20 mouse cellular contexts compared by ENCODE assay signal in the genomic region with DNA sequence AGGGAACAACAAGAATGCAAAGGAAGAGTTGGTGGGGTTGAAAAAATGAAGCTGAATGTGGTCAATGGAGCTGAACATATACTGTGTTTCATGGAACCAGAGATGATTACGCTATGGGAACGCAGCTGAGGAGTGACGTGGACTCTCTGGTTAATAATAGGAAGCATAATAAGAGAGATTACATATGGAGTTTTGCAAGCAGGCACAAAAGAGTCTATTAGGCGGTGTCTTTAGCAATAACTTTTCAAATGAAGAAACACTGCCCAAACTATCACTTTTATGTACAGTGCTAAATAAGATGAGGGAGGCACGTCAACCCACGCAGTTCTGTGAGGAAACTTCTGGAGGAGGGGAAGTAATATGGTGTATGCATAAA.
DNase-seq lines count a peak whose midpoint lies in the region; ATAC-seq lines count a peak whose summit lies in the region.
"Had no signal": no experiment of that assay in that cellular context is flagged by ENCODE, and none has a peak within 500 bp of the region (broad histone marks: within the 10 kb centered on the region; RNA-seq: fewer than 3 reads in every experiment).

No protein-coding gene starts in this region.

- no peak for ATAC-seq in kidney, embryonic 15.5 days (replicated peaks; ENCODE audit: low FRiP score)
- peak; percentile 61 for ATAC-seq in common myeloid progenitor, adult 5-6 weeks (replicated peaks; ENCODE audit: low read depth, poor library complexity, severe bottlenecking)
- peak; percentile 95 for ATAC-seq in megakaryocyte, adult 5-6 weeks (ENCODE audit: poor library complexity, severe bottlenecking)
- ATAC-seq: forebrain, embryonic 14.5 days; liver, postnatal 0 days had no signal

- 73% methylated on average over 6 of the region's 6 CpGs for WGBS in kidney, embryonic 15.5 days

- H3K36me3 ChIP-seq in kidney, embryonic 15.5 days: no peaks in the 10 kb centered on the region
- H3K36me3 ChIP-seq: embryonic facial prominence, embryonic 12.5 days; heart, embryonic 13.5 days; hindbrain, embryonic 13.5 days had no signal

- H3K27ac ChIP-seq in kidney, embryonic 15.5 days: peak overlapping the region; percentile 76
- H3K27ac ChIP-seq: embryonic facial prominence, embryonic 12.5 days; gastrocnemius, adult 2 months; heart, adult 2 months; heart, embryonic 13.5 days; hindbrain, embryonic 13.5 days had no signal

- intact Hi-C loops in left cerebral cortex, postnatal 14 days (cut with DNase I): no loop called here

- H3K4me3 ChIP-seq in kidney, embryonic 15.5 days (replicated peaks): no peak overlapping the region
- H3K4me3 ChIP-seq: embryonic facial prominence, embryonic 12.5 days; gastrocnemius, adult 2 months; heart, adult 2 months; heart, embryonic 13.5 days; hindbrain, embryonic 13.5 days had no signal

- no peaks in the 10 kb centered on the region for H3K27me3 ChIP-seq in kidney, embryonic 15.5 days
- H3K27me3 ChIP-seq: embryonic facial prominence, embryonic 12.5 days; heart, embryonic 13.5 days; hindbrain, embryonic 13.5 days had no signal

- no peaks in the 10 kb centered on the region for H3K9me3 ChIP-seq in kidney, embryonic 15.5 days (replicated peaks)
- H3K9me3 ChIP-seq: embryonic facial prominence, embryonic 12.5 days; heart, embryonic 13.5 days; hindbrain, embryonic 13.5 days had no signal

- DNase-seq in kidney, adult 8-10 months: no peak
- peak; percentile 91 for DNase-seq in 416B (ENCODE audit: low read depth)
- no peak for DNase-seq in gastrocnemius, postnatal 25 days
- no peak for DNase-seq in adrenal gland, postnatal 36 days
- DNase-seq in left cerebral cortex, postnatal 14 days (ENCODE audit: low spot score in 2 of 2): no peak
- DNase-seq: adrenal gland, adult 8-10 months; B cell, adult 2 months; cerebellum, postnatal 10 days; gastrocnemius, adult 2 months; heart, adult 2 months; liver, postnatal 0 days; thymus, adult 2 months; thymus, postnatal 4 days had no signal

- H3K4me2 ChIP-seq in kidney, embryonic 15.5 days: no peak overlapping the region
- H3K4me2 ChIP-seq: embryonic facial prominence, embryonic 12.5 days; heart, embryonic 13.5 days; hindbrain, embryonic 13.5 days had no signal

- H3K4me1 ChIP-seq in kidney, embryonic 15.5 days: peaks cover 21% of the 10 kb centered on the region
- H3K4me1 ChIP-seq: embryonic facial prominence, embryonic 12.5 days; hindbrain, embryonic 13.5 days had no signal

- no peak overlapping the region for H3K9ac ChIP-seq in kidney, embryonic 15.5 days
- H3K9ac ChIP-seq: embryonic facial prominence, embryonic 12.5 days; heart, embryonic 13.5 days; hindbrain, embryonic 13.5 days; liver, postnatal 0 days had no signal
